Mouse (Mus musculus): ENCODE measurements around the gene Pgs1.

- no peak for TF ChIP-seq CTCF (IDR thresholded peaks at IDR 0.05; ENCODE audit: insufficient read depth, low read depth, low read length)
- TF ChIP-seq POLR2A (IDR thresholded peaks at IDR 0.05; ENCODE audit: insufficient read depth, low read depth, low read length) = no peak
Observed at GRCm38 (mm10) chr11:118003718-118004117, 17.6 kb downstream of the Pgs1 start.

Measured in olfactory bulb, adult 2 months (tissue).